Mouse (Mus musculus) ovary, postnatal 10 days (tissue): ENCODE measurements around the gene Trim31.

Source experiments
- DNase-seq: peaks from one replicate; pipeline ENCODE4 v3.0.0; 2022; ENCODE audit warnings: low spot score

Gene Trim31

DNA sequence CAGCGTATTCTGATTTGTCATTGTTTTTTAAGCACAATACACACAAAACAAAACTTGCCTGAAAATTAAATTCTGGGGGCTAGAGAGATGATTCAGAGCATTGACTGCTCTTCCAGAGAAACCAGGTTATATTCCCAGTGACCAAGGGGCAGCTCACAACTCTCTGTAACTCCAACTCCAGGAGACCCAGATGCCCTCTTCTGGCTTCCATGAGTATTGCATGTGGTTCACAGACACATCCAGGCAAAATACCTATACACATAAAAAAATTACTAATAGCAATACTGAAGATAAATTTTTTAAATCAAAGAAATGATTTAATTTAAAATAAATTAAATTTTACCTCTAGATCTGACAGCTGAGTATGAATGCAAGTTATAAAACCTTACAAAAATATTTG lies 1.3 kb upstream of the Trim31 start:
- no peak for DNase-seq

DNA sequence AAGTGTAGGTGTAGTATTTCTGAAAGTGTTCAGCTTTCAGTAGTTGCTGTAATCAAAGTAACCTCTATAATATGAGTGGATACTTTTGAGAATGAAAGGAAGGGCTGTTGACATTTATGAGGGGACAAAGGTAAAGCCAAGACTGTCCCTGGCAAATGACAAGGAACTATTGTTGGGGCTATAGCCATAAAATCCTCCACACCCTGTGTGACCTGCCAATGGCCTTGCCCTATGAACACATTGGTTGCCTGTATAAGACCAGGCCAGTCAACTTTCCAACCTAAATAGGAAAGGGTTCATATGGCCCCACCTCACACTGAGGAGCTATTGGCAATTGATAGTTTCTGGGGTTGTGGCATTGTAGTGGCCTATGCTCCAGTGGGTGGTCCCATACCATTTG lies 853 bp upstream of the Trim31 start:
- no peak for DNase-seq

DNA sequence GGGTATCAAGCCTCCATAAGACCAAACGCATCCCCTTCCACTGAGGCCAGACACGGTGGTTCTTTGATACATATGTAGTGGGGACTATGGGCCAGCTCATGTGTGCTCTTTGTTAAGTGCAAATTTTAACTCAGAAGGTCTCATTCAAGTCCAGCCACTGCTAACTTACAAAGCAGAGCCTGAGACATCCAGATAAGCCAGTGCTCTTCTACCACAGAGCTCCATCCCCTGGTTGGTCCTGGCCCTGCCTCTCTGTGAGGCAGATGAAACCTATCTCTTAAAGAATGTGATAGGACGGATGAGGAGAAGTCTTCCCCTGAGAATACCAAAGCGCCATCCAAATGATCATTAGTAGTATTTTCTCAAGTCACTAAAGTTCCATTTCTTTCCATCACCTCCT lies 1.5 kb downstream of the Trim31 start:
- DNase-seq, result no peak

DNA sequence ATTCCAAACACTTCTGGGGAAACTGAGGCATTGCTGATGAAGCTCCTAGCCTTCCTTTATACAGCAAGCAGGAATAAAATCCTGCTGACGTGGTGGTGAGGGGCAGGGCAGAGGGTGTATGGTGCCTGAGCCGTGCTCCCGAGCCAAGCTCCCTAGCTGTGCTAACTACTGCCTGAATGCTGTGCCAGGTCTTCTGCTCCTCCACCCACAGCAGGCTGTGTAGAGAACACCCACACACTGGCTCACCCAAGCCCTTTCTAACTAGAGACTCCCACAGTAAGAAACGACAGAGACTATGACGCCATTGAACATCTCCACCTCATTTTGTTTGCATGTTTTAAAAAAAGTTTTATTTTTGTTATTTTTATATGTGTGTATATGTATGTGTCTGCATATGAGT lies 2.1 kb downstream of the Trim31 start:
- DNase-seq, result no peak

DNA sequence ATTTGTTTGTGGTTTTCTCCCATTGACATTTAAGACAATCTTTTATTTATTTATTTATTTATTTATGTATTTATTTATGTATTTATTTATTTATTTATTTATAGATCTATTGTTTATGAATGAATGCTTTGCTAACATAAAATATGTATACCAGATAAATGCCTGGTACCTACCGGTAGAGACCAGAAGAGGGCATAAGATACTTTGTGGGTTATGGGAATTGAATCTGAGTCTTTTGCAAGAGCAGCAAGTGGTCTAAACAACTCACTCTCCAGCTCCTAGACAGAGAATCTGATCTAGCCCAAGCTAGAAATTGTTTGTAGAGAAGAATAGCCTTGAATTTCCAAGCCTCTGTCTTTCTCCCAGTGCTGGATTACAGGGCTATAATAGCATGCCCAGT lies 2.8 kb downstream of the Trim31 start:
- DNase-seq, result no peak

DNA sequence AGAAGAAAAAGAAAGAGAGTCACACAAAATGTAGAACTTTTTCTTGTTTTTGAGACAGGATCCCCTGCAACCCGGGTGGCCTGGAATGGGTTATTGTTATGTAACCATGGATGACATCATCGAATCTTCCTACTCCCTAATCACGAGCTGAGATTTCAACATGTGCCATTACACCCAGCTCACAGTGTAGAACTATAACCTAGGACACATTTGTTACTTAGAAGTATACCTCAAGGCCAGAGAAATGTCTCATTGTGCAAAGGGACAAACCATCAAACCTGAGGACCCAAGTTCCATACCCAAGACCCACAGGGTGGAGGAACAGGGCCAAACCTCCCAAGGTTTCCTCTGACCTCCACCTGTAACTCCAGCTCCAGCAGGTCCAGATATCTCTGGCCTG lies 5.7 kb downstream of the Trim31 start:
- DNase-seq, result no peak

GRCm38 (mm10) chr17:36908235-36908634 lies 10.3 kb downstream of the Trim31 start:
- no peak for DNase-seq

- no peak for DNase-seq
These were observed 11.9 kb downstream of the Trim31 start for GRCm38 (mm10) chr17:36909802-36910201.

GRCm38 (mm10) chr17:36912031-36912430 lies 14.1 kb downstream of the Trim31 start:
- no peak for DNase-seq

GRCm38 (mm10) chr17:36914108-36914507 lies 16.2 kb downstream of the Trim31 start:
- DNase-seq, result peak; percentile 37

GRCm38 (mm10) chr17:36915076-36915475 lies 17.2 kb downstream of the Trim31 start:
- no peak for DNase-seq

DNA sequence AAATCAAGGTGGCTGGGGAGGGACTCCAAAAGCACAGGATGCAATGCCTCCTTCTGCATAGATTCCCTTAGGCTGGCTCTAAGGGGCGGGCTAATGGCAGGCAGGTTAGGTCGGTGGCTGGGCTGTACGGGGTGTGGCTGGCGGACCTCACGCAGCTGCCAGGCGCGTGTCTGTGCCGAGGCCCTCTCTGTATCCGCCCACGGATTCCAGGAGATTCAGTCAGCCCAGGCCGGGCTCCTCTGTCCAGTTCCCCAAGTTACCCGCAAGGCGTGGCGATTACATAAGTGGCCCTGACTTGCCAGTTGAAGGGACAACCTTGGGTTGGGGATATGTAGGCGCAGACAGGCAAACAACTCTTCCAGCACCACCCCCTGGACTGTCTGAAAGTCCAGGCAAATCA lies 22.3 kb downstream of the Trim31 start:
- no peak for DNase-seq

GRCm38 (mm10) chr17:36922715-36923114 lies 24.8 kb downstream of the Trim31 start:
- DNase-seq, result no peak

- DNase-seq, result no peak
These were observed 25.6 kb downstream of the Trim31 start for GRCm38 (mm10) chr17:36923491-36923890.

GRCm38 (mm10) chr17:36927496-36928120 lies 29.7 kb downstream of the Trim31 start:
- DNase-seq, result no peak

DNA sequence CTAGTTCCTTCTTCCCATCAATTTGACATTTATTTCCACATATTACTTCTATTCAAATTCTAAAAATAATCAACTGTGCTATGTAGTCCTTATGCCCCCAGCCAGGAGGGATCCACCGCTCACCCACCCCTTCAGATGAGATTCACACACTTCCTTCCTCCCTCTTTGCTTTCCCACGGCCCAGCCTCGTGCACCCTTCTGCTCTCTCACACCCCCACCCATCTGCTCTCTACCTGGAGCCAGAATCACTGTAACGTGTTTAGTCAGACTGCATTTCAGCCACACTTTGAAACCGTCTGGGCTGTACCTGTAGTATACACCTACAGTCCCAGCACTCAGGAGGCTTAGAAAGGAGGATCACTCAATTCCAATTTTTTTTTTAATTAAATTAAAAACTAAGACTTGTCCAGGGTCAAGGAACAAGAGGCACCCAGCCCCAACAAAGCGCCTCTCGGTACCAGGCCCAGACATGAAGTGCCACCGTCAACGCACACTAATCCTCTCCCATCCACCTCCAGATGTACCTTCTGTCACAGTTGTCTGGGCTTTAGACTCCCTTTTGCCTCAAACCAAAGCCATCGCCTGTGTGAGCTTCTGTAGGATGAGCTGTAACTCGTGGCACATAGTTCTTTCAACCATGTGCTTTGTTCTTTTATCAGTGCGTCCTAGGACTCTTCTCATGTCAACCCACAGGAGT lies 31.5 kb downstream of the Trim31 start:
- no peak for DNase-seq

DNA sequence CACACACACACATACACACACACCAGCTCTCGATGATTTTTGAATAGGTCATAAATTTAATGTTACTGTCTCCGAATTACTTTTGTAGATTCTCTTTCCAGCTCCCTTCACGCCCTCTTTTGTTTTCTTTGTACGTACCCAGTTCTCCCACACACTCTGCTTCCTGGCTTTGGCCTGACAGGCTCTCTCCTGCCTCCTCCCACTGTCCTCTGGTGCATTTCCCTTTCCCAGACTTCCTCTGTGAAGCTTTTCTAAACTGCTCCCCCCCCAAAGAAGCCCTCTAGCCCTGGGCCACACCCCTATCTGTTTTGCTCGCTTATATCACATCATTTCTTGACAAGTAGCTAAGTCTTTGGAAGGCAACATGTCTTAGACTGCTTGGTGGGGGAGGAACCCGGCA lies 32.3 kb downstream of the Trim31 start:
- DNase-seq, result no peak

- DNase-seq, result no peak
These were observed 33.2 kb downstream of the Trim31 start for GRCm38 (mm10) chr17:36931130-36931529.

- DNase-seq, result no peak
These were observed 33.9 kb downstream of the Trim31 start for GRCm38 (mm10) chr17:36931806-36932205.

- no peak for DNase-seq
These were observed 40.1 kb downstream of the Trim31 start for GRCm38 (mm10) chr17:36938056-36938455.

GRCm38 (mm10) chr17:36942391-36942790 lies 44.5 kb downstream of the Trim31 start:
- no peak for DNase-seq

GRCm38 (mm10) chr17:36942791-36943471 lies 45.0 kb downstream of the Trim31 start, which contains the start of gene Rnf39:
TSS of gene Rnf39 (plus strand) at chr17:36942918.
- no peak for DNase-seq

DNA sequence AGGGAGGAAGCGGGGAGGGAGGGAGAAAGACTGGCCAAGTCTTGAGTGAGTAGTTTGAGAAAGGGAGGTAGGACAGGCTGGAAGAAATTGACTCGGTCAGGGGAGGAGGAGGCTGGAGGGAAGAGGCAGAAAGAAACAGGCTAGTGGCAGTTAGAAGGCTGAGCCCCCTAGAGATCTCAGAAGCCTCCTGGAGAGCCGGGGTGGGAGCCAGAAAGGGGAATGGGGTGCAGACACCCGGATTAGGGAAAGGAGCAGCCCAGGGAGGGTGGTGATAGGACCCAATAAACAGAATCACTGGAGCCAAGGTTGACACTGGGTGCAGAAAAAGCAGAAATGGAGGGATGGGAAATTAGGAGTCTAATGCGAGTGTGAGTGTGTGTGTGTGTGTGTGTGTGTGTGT lies 45.8 kb downstream of the Trim31 start:
- DNase-seq, result no peak
